Mouse (Mus musculus) lung, embryonic 14.5 days (tissue): ENCODE measurements around the gene Hivep2. TPM values are rescaled to one million over a fixed set of nuclear protein-coding genes. Genes with fewer than 3 reads are reported as not detected.

ENCODE experiments used
- ATAC-seq: fragments of 200-750 bp; cut with Nextera tagmentation; 2 replicates; pipeline ENCODE4 v1.8.0; 2017; ENCODE audit warnings: mild to moderate bottlenecking, moderate TSS enrichment, moderate library complexity; ENCODE audit not compliant: insufficient read depth
- DNase-seq: peaks from one replicate; pipeline ENCODE4 v3.0.0-alpha.2; 2015
- H3K27ac ChIP-seq: fragments of 300-500 bp; sonication (generic); 2 replicates; pipeline ENCODE4 v1.5.1; 2014; ENCODE audit warnings: low read depth, mild to moderate bottlenecking, moderate library complexity
- H3K27me3 ChIP-seq: fragments of 300-500 bp; sonication (generic); 2 replicates; pipeline ENCODE4 v1.6.1; 2014; ENCODE audit warnings: low read length, control low read depth; ENCODE audit not compliant: insufficient read depth
- H3K36me3 ChIP-seq: fragments of 300-500 bp; sonication (generic); 2 replicates; pipeline ENCODE4 v1.6.1; 2014; ENCODE audit warnings: control low read depth; ENCODE audit not compliant: insufficient read depth
- H3K4me1 ChIP-seq: fragments of 300-500 bp; sonication (generic); 2 replicates; pipeline ENCODE4 v1.6.1; 2014; ENCODE audit warnings: antibody characterized with exemption, control low read depth; ENCODE audit not compliant: insufficient read depth
- H3K4me2 ChIP-seq: fragments of 300-500 bp; sonication (generic); 2 replicates; pipeline ENCODE4 v1.6.1; 2014; ENCODE audit warnings: mild to moderate bottlenecking
- H3K4me3 ChIP-seq: fragments of 300-500 bp; sonication (generic); 2 replicates; pipeline ENCODE4 v1.5.1; 2014; ENCODE audit warnings: low read depth, low read length
- H3K9ac ChIP-seq: fragments of 300-500 bp; sonication (generic); 2 replicates; pipeline ENCODE4 v1.6.1; 2014
- H3K9me3 ChIP-seq: fragments of 300-500 bp; sonication (generic); 2 replicates; pipeline ENCODE4 v1.6.1; 2016; ENCODE audit warnings: low read depth, low read length, control low read depth
- CTCF ChIP-seq: IDR thresholded peaks from 2 replicates; pipeline ENCODE4 v1.5.1; 2016; ENCODE audit warnings: antibody characterized with exemption, low read depth
- WGBS: fragments of 180-500 bp; shearing (Covaris S2); extraction: QIAGEN DNeasy Blood & Tissue Kit; methylation state at CpG from one replicate; pipeline ENCODE4 v1.1.7; 2014; 5-methylcytosine and 5-hydroxymethylcytosine counted together
- polyA plus RNA-seq: library from polyadenylated mRNA; unstranded; fragments of >200 nt; fragmentation: Nextera tagmentation; extraction: Ambion mirVana; gene quantifications from 2 replicates; pipeline ENCODE4 v1.2.1, GENCODE M21; 2014

Hivep2 gene
- 5.1 and 5.3 TPM in 2 replicates for polyA plus RNA-seq

- under 1% methylated on average over 66 of the region's 67 CpGs for WGBS
- TF ChIP-seq CTCF: no peak
- DNase-seq: peak; percentile 70
- peak; percentile 51 for ATAC-seq
- H3K4me2 ChIP-seq: peak within 1 kb of the TSS; percentile 99
- H3K27ac ChIP-seq: peak within 1 kb of the TSS; percentile 97
- H3K27me3 ChIP-seq: no peaks in the 10 kb centered on the region
- H3K9me3 ChIP-seq: no peaks in the 10 kb centered on the region
- peak within 1 kb of the TSS; percentile 77 for H3K9ac ChIP-seq
- peaks cover 3% of the 10 kb centered on the region for H3K4me1 ChIP-seq
- H3K36me3 ChIP-seq: no peaks in the 10 kb centered on the region
- peak within 1 kb of the TSS; percentile 75 for H3K4me3 ChIP-seq
Observed at GRCm38 (mm10) chr10:13965974-13966829, at the start of gene Hivep2. Gene Hivep2 (plus strand): TSS chr10:13966075.

DNA sequence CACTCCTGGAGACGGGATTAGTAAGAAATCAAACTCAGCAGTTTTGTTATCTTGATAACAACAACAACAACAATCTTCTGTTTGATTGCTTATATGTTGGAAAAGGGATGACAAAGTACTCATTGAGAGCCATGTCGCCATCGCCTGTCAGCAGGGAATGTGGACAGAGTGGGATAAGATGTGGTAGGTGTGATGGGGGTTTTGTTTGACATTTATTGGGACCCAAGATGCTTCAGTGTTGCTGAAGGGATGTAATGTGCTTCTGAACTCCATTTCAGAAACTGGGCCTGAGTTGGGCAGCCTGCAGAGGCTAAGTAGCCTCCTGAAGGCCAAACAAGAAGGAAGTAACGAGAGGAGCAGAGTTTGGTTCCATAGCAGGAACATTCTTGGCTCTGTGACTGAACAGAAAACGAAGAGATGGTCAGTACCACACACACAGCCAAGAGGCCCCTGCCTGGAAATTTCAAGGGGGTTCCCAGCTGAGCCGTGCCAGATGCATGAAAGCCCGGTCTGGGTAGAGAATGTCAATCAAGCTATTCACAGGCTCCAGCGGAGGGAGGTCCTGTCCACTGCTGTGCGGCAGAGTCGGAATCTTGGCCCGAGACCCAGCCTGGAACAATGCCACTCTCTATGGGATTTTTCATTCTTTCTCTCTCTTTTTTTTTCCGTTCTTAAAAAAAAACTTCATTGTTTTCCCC is 49.1 kb upstream of the Hivep2 start:
- WGBS: 23% methylated on average over 12 of the region's 12 CpGs
- H3K4me2 ChIP-seq: 0 out of 2 replicates have a peak overlapping the region, but pooled peaks have one; percentile 10
- H3K4me3 ChIP-seq: no peak overlapping the region
- no peak overlapping the region for H3K9ac ChIP-seq
- peak; percentile 97 for ATAC-seq
- no peaks in the 10 kb centered on the region for H3K9me3 ChIP-seq
- DNase-seq: peak; percentile 91
- H3K4me1 ChIP-seq: peaks cover 3% of the 10 kb centered on the region; the same call in 1 of the 2 replicates
- no peak for TF ChIP-seq CTCF
- no peaks in the 10 kb centered on the region for H3K27me3 ChIP-seq
- H3K36me3 ChIP-seq: no peaks in the 10 kb centered on the region
- peak overlapping the region; percentile 61; the same call in 1 of the 2 replicates for H3K27ac ChIP-seq

DNA sequence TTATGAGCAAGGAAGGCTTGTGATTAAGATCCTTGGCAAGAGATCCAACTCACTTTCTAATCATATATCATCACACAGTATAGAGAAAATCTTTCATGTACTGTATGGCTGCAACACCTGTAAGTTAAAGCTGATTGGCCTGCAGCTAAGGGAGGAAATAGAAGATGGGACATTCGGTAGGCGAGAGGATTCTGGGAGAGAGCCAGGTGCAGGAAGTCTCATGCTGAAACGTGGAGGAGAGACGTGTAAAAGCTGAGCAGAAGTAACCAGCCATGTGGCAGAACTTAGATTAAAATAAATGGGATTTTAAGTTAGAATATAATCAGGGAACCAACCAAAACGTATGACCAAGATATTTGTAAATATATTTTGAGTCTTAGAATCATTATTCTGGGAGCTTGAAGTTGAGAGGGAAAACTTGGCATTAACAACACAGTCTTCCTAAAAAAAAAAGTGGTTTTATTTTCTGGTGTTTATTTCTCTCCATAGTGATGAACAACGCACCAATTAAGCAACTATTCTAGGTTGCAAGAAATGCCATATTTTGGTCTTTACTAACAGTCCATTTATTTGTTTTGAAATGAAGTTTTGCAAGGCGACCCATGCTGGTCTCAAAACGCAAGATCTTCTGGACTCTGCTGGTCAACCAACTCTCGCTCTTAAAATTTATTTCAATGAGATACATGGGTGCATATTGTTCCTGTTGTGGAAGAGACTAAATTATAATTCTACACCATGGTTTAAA is 44.1 kb upstream of the Hivep2 start:
- ATAC-seq: no peak
- no peak overlapping the region for H3K4me3 ChIP-seq
- WGBS: 64% methylated on average over 9 of the region's 9 CpGs
- no peak for TF ChIP-seq CTCF
- peaks cover 1% of the 10 kb centered on the region; the same call in 1 of the 2 replicates for H3K4me1 ChIP-seq
- no peak for DNase-seq
- H3K36me3 ChIP-seq: no peaks in the 10 kb centered on the region
- no peaks in the 10 kb centered on the region for H3K9me3 ChIP-seq
- no peak overlapping the region for H3K4me2 ChIP-seq
- no peaks in the 10 kb centered on the region for H3K27me3 ChIP-seq
- no peak overlapping the region for H3K27ac ChIP-seq
- no peak overlapping the region for H3K9ac ChIP-seq

- no peaks in the 10 kb centered on the region for H3K27me3 ChIP-seq
- ATAC-seq (no peak), DNase-seq (no peak)
- no peaks in the 10 kb centered on the region for H3K9me3 ChIP-seq
- 67% methylated on average over 5 of the region's 5 CpGs for WGBS
- H3K4me3 ChIP-seq: no peak overlapping the region
- TF ChIP-seq CTCF: no peak
- no peaks in the 10 kb centered on the region for H3K36me3 ChIP-seq
- no peak overlapping the region for H3K27ac ChIP-seq
- no peaks in the 10 kb centered on the region for H3K4me1 ChIP-seq
- no peak overlapping the region for H3K4me2 ChIP-seq
- no peak overlapping the region for H3K9ac ChIP-seq
Observed at GRCm38 (mm10) chr10:13929306-13929705, 36.6 kb upstream of the Hivep2 start.

DNA sequence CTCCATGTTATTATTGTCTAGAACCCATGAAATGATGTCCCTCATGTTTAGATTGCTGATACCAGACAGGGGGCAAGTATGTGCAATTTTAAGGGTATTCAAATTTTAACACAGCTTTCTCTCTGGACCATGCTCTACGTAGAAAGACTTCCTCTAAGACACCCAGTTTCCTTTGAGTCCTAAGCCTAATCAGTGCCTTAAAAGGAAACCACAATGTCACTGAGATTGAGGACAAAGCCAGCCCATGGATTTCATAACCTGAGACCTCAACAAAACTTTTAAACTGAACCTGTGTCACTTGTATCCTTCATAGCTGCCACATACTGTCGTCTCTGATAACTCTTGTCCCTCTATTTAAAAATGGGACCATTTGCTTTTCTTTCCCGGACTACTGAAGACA is 33.7 kb upstream of the Hivep2 start:
- no peak overlapping the region for H3K4me3 ChIP-seq
- H3K4me2 ChIP-seq: no peak overlapping the region
- no peak overlapping the region for H3K9ac ChIP-seq
- no peaks in the 10 kb centered on the region for H3K9me3 ChIP-seq
- H3K4me1 ChIP-seq: no peaks in the 10 kb centered on the region
- no peak for TF ChIP-seq CTCF
- 68% methylated on average over 3 of the region's 3 CpGs for WGBS
- DNase-seq (no peak), ATAC-seq (no peak)
- no peak overlapping the region for H3K27ac ChIP-seq
- H3K27me3 ChIP-seq: no peaks in the 10 kb centered on the region
- no peaks in the 10 kb centered on the region for H3K36me3 ChIP-seq

DNA sequence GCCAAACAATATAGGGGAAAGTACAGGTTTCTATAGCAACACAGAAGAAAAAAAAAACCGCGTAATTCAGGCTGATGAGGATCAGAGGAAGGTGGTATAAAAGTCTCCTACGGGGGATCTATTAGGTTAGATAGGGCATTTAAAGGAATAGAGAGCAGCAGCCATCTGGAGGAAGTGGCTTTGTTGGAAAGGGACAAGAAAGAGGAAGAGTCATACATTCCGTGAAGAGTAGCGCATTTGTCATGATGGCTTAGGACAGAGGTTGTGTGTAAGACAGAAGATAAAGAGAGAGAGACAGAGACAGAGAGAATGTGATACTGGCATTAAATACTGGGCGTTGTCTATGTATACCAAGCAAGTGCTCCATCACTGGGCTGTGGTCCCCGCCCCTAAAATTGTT is 32.6 kb upstream of the Hivep2 start:
- WGBS: 85% methylated on average over 7 of the region's 7 CpGs
- Histone ChIP-seq H3K27me3 (no peaks in the 10 kb centered on the region), H3K9ac (no peak overlapping the region), H3K4me1 (no peaks in the 10 kb centered on the region), H3K9me3 (no peaks in the 10 kb centered on the region), H3K27ac (no peak overlapping the region), H3K36me3 (no peaks in the 10 kb centered on the region), H3K4me2 (no peak overlapping the region), H3K4me3 (no peak overlapping the region)
- ATAC-seq (no peak), DNase-seq (no peak)
- TF ChIP-seq CTCF: no peak

DNA sequence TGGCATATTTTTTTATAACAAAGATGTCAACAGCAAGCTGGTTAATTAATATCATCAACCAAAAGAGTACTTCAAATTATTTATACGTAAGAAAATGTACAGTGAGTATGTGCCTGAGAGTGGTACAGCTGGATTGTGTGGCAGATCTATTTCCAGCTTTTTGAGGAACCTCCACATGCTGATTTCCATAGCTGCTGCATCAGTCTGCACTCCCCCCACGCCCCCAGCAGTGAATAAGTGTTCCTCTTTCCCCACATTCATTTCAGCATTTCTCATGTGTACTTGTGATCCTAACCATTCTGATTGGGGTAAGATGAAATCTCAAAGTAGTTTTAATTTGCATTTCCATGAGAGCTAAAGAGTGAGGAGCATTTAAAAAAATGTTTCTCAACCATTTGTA is 30.2 kb upstream of the Hivep2 start:
- Histone ChIP-seq H3K9me3 (no peaks in the 10 kb centered on the region), H3K4me1 (no peaks in the 10 kb centered on the region), H3K4me2 (no peak overlapping the region), H3K4me3 (no peak overlapping the region), H3K36me3 (no peaks in the 10 kb centered on the region), H3K27me3 (no peaks in the 10 kb centered on the region), H3K27ac (no peak overlapping the region), H3K9ac (no peak overlapping the region)
- 77% methylated on average over 2 of the region's 2 CpGs for WGBS
- DNase-seq: no peak
- no peak for ATAC-seq
- no peak for TF ChIP-seq CTCF
